Mouse (Mus musculus) liver, embryonic 12.5 days (tissue): ENCODE measurements around the gene Gm28729. TPM values are rescaled to one million over a fixed set of nuclear protein-coding genes. Genes with fewer than 3 reads are reported as not detected.
A peak's percentile ranks its signal among the peaks of the same experiment; 100 is the strongest.

Source experiments
- ATAC-seq: fragments of 200-750 bp; cut with Nextera tagmentation; 2 replicates; pipeline ENCODE4 v1.8.0; 2017; ENCODE audit warnings: moderate number of reproducible peaks, mild to moderate bottlenecking, moderate library complexity
- H3K27ac ChIP-seq: fragments of 300-500 bp; sonication (generic); 2 replicates; pipeline ENCODE4 v1.5.1; 2016; ENCODE audit warnings: mild to moderate bottlenecking
- H3K27me3 ChIP-seq: fragments of 300-500 bp; sonication (generic); replicated peaks from 2 replicates; pipeline ENCODE4 v1.6.1; 2016; ENCODE audit warnings: mild to moderate bottlenecking, moderate library complexity
- H3K36me3 ChIP-seq: fragments of 300-500 bp; sonication (generic); 2 replicates; pipeline ENCODE4 v1.6.1; 2016; ENCODE audit warnings: mild to moderate bottlenecking, moderate library complexity
- H3K4me1 ChIP-seq: fragments of 300-500 bp; sonication (generic); 2 replicates; pipeline ENCODE4 v1.6.1; 2016
- H3K4me2 ChIP-seq: fragments of 300-500 bp; sonication (generic); 2 replicates; pipeline ENCODE4 v1.6.1; 2016; ENCODE audit warnings: mild to moderate bottlenecking, moderate library complexity
- H3K4me3 ChIP-seq: fragments of 300-500 bp; sonication (generic); 2 replicates; pipeline ENCODE4 v1.5.1; 2016; ENCODE audit warnings: mild to moderate bottlenecking, moderate library complexity
- H3K9ac ChIP-seq: fragments of 300-500 bp; sonication (generic); 2 replicates; pipeline ENCODE4 v1.6.1; 2016; ENCODE audit warnings: mild to moderate bottlenecking, moderate library complexity
- H3K9me3 ChIP-seq: fragments of 300-500 bp; sonication (generic); replicated peaks from 2 replicates; pipeline ENCODE4 v1.6.1; 2016; ENCODE audit warnings: mild to moderate bottlenecking, moderate library complexity
- WGBS: fragments of 180-500 bp; shearing (Covaris S2); methylation state at CpG from one replicate; pipeline ENCODE4 v1.1.7; 2016; ENCODE audit not compliant: insufficient replicate concordance; 5-methylcytosine and 5-hydroxymethylcytosine counted together
- polyA plus RNA-seq: library from polyadenylated mRNA; unstranded; fragments of >200 nt; fragmentation: Nextera tagmentation; extraction: Ambion mirVana; gene quantifications from 2 replicates; pipeline ENCODE4 v1.2.1, GENCODE M21; 2016

Gm28729 gene
- polyA plus RNA-seq, result not detected in 2 replicates

DNA sequence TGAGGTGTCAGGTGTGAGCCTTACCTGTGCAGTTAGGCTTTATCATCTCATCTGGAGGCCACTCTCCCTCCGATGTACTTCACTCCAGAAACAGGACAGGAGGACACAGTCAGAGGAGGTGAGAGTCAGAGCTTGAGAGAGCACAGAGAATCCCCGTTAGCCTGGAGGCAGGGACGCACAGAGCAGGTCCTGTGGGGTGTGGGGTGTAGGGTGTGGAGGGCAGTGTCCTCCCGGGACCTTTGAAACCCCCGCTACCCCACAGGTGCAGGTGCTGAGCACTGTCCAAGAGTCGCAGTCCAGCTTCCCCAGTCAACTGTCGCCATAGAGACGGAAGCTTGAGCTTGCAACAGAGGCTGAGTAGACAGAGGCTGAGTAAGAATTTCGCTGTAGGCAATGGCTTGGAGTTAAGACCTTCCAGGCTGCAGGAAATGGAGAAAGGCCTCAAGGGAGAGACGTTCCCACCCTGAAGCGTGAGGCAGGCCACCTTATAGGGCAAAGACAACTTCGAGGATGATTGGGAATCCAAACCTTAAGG is at the start of gene Gm28729:
Gene Gm28729 (minus strand): TSS at position 293 of the 535 bp plus-strand sequence.
- Histone ChIP-seq H3K27ac (no peak within 1 kb of the TSS), H3K4me3 (no peak within 1 kb of the TSS), H3K27me3 (no peaks in the 10 kb centered on the region), H3K9ac (no peak within 1 kb of the TSS), H3K4me2 (no peak within 1 kb of the TSS), H3K4me1 (peaks cover 12% of the 10 kb centered on the region; the same call in 1 of the 2 replicates), H3K36me3 (no peaks in the 10 kb centered on the region), H3K9me3 (no peaks in the 10 kb centered on the region)
- peak; percentile 42; the same call in 1 of the 2 replicates for ATAC-seq
- 49% methylated on average over 12 of the region's 12 CpGs for WGBS

DNA sequence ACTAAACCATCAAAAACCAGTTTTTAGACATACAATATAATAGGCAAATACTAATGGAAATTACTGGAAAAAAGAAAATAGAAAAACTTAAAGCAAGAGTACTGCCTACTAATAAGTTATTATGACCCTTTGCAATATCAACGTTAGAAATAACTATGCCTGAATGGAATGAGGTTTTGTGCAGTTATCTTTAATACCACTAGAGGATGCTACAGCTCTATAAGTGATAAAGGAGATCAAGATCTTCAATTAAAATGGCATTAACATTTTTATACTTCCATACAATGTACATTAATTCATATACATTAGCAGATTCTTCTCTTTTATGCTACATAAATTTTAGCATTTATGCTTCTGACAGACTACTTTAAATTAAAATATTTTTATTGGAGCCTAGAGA is 48.2 kb upstream of the Gm28729 start:
- no peak for ATAC-seq

DNA sequence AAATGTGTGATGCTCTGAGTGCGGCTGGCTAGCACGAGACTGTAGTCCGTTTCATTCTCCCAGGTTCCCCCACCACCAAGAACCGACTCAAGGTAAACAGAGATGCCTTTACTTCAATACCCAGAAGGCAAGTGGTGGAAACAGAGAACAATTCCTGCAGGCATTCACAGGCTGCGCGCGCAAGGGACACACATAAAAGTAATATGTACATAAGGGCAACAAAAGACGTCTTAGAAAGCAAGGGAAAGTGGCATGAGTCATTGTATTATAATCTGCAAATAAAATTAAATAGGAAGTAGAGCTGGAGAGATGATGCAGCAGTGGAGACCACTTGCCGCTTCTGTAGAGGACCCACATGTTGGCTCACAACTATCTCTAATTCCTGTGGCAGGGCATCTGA is 47.7 kb upstream of the Gm28729 start:
- Histone ChIP-seq H3K4me3 (no peak overlapping the region), H3K4me1 (no peaks in the 10 kb centered on the region), H3K9me3 (no peaks in the 10 kb centered on the region), H3K4me2 (no peak overlapping the region), H3K36me3 (peaks cover 17% of the 10 kb centered on the region), H3K27me3 (no peaks in the 10 kb centered on the region), H3K9ac (no peak overlapping the region), H3K27ac (no peak overlapping the region)
- WGBS, result 81% methylated on average over 9 of the region's 9 CpGs
- no peak for ATAC-seq

More for the DNA sequence above, 48.2 kb upstream of the Gm28729 start:
- no peak overlapping the region for H3K27ac ChIP-seq
- no peaks in the 10 kb centered on the region for H3K4me1 ChIP-seq
- no peak overlapping the region for H3K4me3 ChIP-seq
- H3K9ac ChIP-seq, result no peak overlapping the region
- H3K36me3 ChIP-seq, result peaks cover 17% of the 10 kb centered on the region
- H3K4me2 ChIP-seq, result no peak overlapping the region
- WGBS, result 5% methylated on average over 1 of the region's 1 CpGs
- no peaks in the 10 kb centered on the region for H3K27me3 ChIP-seq
- H3K9me3 ChIP-seq, result no peaks in the 10 kb centered on the region

DNA sequence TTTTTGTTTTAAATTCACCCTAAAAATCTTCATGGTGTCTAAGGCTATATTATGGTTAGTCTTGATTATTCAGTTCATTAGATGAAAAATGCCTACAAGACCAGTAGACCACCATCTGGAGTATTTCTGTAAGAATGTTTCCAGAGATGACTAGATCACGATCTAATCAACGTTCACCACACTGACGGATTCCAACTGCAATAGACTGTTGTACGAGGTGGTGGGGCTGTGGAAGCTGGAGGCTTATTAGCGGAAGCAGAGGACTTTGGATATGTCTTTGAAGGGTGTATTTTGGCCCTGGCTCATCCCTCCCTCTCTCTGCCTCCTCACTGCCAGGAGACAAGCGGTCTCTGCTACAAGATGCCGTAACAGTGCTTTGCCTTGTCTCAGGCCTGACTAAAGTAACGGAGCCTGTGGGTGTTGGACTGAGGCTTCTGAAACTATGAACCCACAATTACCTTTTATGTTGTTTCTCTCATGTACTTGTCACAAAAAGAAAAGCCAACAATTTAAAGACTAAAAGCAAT is 41.5 kb upstream of the Gm28729 start:
- H3K27ac ChIP-seq, result no peak overlapping the region
- H3K27me3 ChIP-seq, result no peaks in the 10 kb centered on the region
- 69% methylated on average over 8 of the region's 8 CpGs for WGBS
- peaks cover 7% of the 10 kb centered on the region; the same call in 1 of the 2 replicates for H3K4me1 ChIP-seq
- H3K36me3 ChIP-seq, result peaks cover 32% of the 10 kb centered on the region
- H3K4me3 ChIP-seq, result no peak overlapping the region
- peak overlapping the region; percentile 30; the same call in 1 of the 2 replicates for H3K4me2 ChIP-seq
- no peaks in the 10 kb centered on the region for H3K9me3 ChIP-seq
- no peak overlapping the region for H3K9ac ChIP-seq
- ATAC-seq, result peak; percentile 79

GRCm38 (mm10) chr9:96563501-96563900 is 38.4 kb upstream of the Gm28729 start:
- Histone ChIP-seq H3K4me2 (no peak overlapping the region), H3K9me3 (no peaks in the 10 kb centered on the region), H3K36me3 (peaks cover 25% of the 10 kb centered on the region), H3K27me3 (no peaks in the 10 kb centered on the region), H3K4me1 (peaks cover 20% of the 10 kb centered on the region), H3K4me3 (no peak overlapping the region), H3K27ac (no peak overlapping the region), H3K9ac (no peak overlapping the region)
- ATAC-seq, result no peak
- WGBS, result 90% methylated on average over 4 of the region's 4 CpGs

DNA sequence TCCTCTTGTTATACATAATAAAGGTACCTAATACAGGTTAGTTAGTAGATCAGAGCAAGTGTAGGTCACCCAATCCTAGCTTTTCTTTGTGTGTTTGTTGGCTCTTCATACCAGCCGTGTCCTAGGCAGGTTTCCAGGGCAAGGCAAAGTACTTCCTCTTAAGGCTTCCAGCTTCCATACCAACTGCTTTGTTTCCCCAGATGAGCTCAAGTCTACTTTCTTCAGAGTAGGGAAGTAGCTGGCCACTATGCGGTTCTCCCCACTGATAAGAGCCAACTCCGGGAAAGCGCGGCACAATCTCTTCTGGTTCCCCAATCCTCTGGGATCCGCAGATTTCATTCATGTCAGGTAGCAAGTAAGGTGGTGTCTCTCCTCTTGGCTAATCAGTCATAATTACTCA is 34.1 kb upstream of the Gm28729 start:
- ATAC-seq, result 0 out of 2 replicates have a peak, but pooled peaks have one; percentile 10
- Histone ChIP-seq H3K36me3 (peaks cover 15% of the 10 kb centered on the region), H3K9me3 (no peaks in the 10 kb centered on the region), H3K4me3 (no peak overlapping the region), H3K4me2 (no peak overlapping the region), H3K4me1 (peaks cover 15% of the 10 kb centered on the region), H3K27me3 (no peaks in the 10 kb centered on the region), H3K9ac (no peak overlapping the region), H3K27ac (no peak overlapping the region)
- 46% methylated on average over 6 of the region's 6 CpGs for WGBS

GRCm38 (mm10) chr9:96558594-96558993 is 33.5 kb upstream of the Gm28729 start:
- Histone ChIP-seq H3K27ac (no peak overlapping the region), H3K4me3 (no peak overlapping the region), H3K4me2 (no peak overlapping the region), H3K9me3 (no peaks in the 10 kb centered on the region), H3K36me3 (peaks cover 11% of the 10 kb centered on the region), H3K9ac (no peak overlapping the region), H3K27me3 (no peaks in the 10 kb centered on the region), H3K4me1 (peaks cover 15% of the 10 kb centered on the region)
- 23% methylated on average over 1 of the region's 1 CpGs for WGBS
- ATAC-seq, result 0 out of 2 replicates have a peak, but pooled peaks have one; percentile 57

GRCm38 (mm10) chr9:96554095-96554494 is 29.0 kb upstream of the Gm28729 start:
- WGBS, result 55% methylated on average over 1 of the region's 1 CpGs
- H3K9me3 ChIP-seq, result no peaks in the 10 kb centered on the region

GRCm38 (mm10) chr9:96545410-96545809 is 20.3 kb upstream of the Gm28729 start:
- 84% methylated on average over 13 of the region's 13 CpGs for WGBS

More at GRCm38 (mm10) chr9:96554095-96554494, 29.0 kb upstream of the Gm28729 start:
- Histone ChIP-seq H3K4me2 (no peak overlapping the region), H3K9ac (no peak overlapping the region), H3K4me3 (no peak overlapping the region), H3K36me3 (peaks cover 14% of the 10 kb centered on the region; the same call in 1 of the 2 replicates), H3K27ac (no peak overlapping the region), H3K27me3 (no peaks in the 10 kb centered on the region), H3K4me1 (peaks cover 9% of the 10 kb centered on the region)
- ATAC-seq, result no peak

GRCm38 (mm10) chr9:96543643-96544640 is 18.9 kb upstream of the Gm28729 start:
- H3K9ac ChIP-seq, result peak overlapping the region; percentile 48; the same call in 1 of the 2 replicates

More at GRCm38 (mm10) chr9:96545410-96545809, 20.3 kb upstream of the Gm28729 start:
- Histone ChIP-seq H3K27me3 (no peaks in the 10 kb centered on the region), H3K4me2 (no peak overlapping the region), H3K4me1 (peaks cover 4% of the 10 kb centered on the region; the same call in 1 of the 2 replicates), H3K4me3 (no peak overlapping the region), H3K9me3 (no peaks in the 10 kb centered on the region), H3K36me3 (peaks cover 20% of the 10 kb centered on the region), H3K9ac (no peak overlapping the region), H3K27ac (no peak overlapping the region)
- ATAC-seq, result no peak

GRCm38 (mm10) chr9:96538916-96539315 is 13.9 kb upstream of the Gm28729 start:
- H3K4me3 ChIP-seq, result no peak overlapping the region
- peaks cover 7% of the 10 kb centered on the region for H3K36me3 ChIP-seq
- peaks cover 22% of the 10 kb centered on the region for H3K4me1 ChIP-seq
- WGBS, result 55% methylated on average over 10 of the region's 10 CpGs
- H3K4me2 ChIP-seq, result no peak overlapping the region
- ATAC-seq, result no peak
- no peak overlapping the region for H3K9ac ChIP-seq
- no peaks in the 10 kb centered on the region for H3K9me3 ChIP-seq
- no peaks in the 10 kb centered on the region for H3K27me3 ChIP-seq
- no peak overlapping the region for H3K27ac ChIP-seq

More at GRCm38 (mm10) chr9:96543643-96544640, 18.9 kb upstream of the Gm28729 start:
- Histone ChIP-seq H3K4me2 (peak overlapping the region; percentile 65), H3K27ac (no peak overlapping the region), H3K4me3 (peak overlapping the region; percentile 45), H3K36me3 (peaks cover 20% of the 10 kb centered on the region), H3K9me3 (no peaks in the 10 kb centered on the region), H3K4me1 (peaks cover 5% of the 10 kb centered on the region; the same call in 1 of the 2 replicates), H3K27me3 (no peaks in the 10 kb centered on the region)
- ATAC-seq, result peak; percentile 88
- WGBS, result 35% methylated on average over 27 of the region's 27 CpGs

GRCm38 (mm10) chr9:96537615-96537919 is 12.5 kb upstream of the Gm28729 start:
- H3K9me3 ChIP-seq, result no peaks in the 10 kb centered on the region
- peak overlapping the region; percentile 84; the same call in 1 of the 2 replicates for H3K4me2 ChIP-seq
- WGBS, result 89% methylated on average over 6 of the region's 6 CpGs
- no peaks in the 10 kb centered on the region for H3K27me3 ChIP-seq
- peaks cover 18% of the 10 kb centered on the region for H3K4me1 ChIP-seq
- H3K9ac ChIP-seq, result no peak overlapping the region
- no peak overlapping the region for H3K4me3 ChIP-seq
- no peak for ATAC-seq
- H3K27ac ChIP-seq, result no peak overlapping the region
- peaks cover 7% of the 10 kb centered on the region for H3K36me3 ChIP-seq
